Mouse (Mus musculus): ENCODE data around the gene Banp.

Banp gene

DNA sequence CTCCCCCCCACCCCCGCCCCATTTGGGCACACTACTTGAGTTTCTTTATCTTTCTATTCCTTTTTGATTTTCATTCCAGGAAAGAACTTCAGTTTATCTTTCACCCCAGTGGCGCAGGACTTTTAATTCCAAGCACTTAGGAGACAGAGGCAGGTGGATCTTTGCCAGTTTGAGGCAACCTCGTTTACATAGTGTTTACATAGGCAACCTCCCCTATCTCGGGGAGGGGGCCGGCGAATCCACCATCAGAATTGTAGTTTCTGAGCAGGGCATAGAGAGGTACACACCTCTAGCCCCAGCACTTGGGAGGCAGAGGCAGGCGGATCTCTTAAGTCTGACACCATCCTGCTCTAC, 2.1 kb downstream of the Banp start:
- peak; percentile 92 for DNase-seq

- peak; percentile 88 for DNase-seq
Observed at GRCm38 (mm10) chr8:121952122-121952521, 2.6 kb downstream of the Banp start.

- peak; percentile 90 for DNase-seq
Observed at GRCm38 (mm10) chr8:121952800-121953199, 3.2 kb downstream of the Banp start.

GRCm38 (mm10) chr8:121953821-121954545, 4.4 kb downstream of the Banp start:
- DNase-seq: no peak

- peak; percentile 90 for DNase-seq
Observed at GRCm38 (mm10) chr8:121954981-121955555, 5.5 kb downstream of the Banp start.

DNA sequence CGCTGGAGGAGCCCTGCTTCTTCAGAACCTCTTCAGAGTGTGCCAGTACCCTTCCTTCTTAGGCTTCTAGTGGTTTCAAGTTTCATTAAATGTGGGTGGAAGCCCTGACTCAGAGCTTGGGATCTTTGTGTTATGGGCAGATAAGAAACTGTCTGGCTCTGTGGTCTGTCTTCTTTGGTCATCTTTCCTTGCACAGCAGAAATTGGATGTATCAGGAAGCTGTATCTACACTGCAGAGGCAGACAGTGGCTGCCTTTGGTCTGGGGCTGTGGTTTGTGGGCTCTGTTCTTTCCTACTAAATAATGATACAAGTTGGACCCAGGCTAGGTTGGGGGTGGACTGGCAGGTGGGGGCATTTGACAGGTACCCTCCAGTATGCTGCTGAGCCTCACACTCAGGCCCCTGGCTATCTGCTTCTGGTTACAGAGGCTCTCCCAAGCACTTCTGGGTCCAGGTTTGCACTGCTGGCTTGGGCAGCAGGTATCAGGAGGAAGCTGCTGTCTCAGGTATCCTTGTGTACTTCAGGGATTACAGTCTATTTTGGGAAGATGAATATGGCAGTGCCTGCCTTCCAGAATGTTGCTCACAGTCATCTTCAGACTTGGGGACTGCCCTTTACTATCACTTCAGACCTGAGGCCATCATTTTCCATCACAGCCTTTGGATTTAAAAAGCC, 6.4 kb downstream of the Banp start:
- DNase-seq: peak; percentile 88

DNA sequence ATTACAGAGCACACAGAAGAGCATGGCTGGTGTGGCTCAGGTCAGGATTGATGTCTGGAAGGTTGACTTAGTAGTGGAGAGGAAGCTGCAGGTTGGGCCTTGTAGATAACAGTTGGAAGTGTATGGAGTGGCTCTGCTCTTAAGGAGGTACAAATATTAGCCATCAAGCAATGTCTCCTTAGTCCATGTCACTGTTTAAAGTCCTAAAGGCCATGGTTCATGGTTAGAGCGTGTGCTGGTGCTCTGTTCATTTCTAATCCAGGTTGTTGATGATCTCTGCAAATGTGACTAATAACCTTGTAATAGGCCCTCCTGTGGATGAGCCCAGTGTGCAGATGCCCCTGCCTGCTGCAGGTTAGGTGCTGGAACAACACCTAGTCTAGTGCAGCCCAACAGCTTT, 8.8 kb downstream of the Banp start:
- DNase-seq: no peak

DNA sequence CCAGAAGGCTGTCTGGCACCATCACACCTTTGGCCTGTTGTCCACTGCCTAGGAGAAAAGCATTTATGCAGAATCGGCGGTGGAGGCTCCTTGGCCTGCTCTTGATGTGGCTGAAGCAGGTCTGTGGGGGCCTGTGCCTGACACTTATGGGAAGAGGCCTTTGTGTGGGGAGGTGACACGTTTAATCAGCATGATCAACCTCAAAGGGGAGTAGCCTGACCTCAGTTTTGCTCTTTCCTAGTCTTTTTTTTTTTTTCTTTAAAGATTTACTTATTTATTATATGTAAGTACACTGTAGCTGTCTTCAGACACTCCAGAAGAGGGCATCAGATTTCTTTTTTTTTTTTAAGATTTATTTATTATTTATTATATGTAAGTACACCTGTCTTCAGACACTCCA, 13.3 kb downstream of the Banp start:
- DNase-seq: no peak

DNA sequence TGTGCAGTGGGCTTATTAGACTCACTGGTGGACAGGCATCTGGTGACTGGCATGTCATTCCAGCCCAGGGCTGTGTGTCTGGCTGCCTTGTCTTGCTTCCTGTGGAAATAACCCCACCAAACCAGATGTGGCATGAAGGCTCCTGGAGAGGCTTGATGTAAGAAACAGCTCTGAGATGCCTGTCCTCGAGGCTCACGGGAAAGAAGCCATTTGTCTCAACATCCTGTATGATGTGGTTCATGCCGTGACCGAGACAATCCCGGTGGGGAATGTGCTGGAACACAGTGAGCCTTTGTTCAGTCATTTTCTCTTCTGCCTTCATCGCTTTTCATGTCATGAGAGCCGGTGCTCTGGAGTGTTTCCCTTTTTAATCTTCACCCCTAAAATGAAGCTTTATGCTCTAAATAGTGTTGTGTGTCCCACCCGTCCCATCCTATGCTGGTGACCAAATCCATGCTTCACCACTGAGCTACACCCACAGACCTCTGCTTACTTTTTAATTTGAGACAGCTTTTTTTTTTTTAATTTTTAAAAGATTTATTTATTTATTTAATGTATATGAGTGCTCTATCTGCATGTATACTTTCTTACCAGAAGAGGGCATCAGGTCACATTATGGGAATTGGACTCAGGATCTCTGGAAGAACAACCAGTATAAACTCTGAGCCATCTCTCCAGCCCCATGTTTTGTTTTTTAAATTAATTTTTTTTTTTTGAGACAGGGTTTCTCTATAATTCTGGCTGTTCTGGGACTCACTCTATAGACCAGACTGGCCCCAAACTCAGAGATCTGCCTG, 15.4 kb downstream of the Banp start:
- peak; percentile 97 for DNase-seq

GRCm38 (mm10) chr8:121966110-121966509, 16.6 kb downstream of the Banp start:
- no peak for DNase-seq

DNA sequence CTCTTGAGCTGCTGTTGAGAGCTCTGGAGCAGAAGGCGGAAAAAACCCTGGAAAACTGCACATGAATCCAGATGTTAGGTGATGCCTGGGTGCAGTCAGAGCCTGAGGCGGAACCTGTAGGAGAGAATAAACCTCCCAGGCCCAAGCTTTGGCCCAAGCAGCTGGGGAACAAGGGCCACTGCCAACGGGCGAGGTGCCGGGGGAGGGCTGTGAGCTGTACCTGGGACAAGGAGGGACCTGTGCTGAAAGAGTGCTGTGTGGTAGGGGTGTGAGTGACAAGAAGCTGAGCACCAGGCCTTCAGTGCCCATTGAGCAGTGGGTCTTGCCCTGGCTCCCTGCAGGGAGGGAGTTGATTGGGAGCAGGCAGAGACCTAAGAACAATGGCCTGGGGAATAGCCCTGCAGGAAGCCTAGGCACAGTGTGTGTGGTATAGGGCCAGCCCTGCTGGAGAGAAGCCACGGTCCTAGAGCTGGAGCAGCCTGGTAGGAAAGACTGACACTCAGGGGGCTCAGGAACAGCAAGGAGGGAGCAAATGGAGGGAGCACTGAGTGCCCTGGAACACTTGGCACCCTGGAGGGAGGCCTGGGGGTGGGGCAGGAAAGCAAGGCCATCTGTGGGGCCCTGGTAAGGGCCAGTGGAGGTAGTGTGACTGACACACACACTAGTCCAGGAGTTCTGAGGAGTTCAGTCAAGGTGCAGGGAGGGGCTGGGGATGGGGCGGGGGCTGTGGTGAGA, 17.3 kb downstream of the Banp start:
- DNase-seq: peak; percentile 92

DNA sequence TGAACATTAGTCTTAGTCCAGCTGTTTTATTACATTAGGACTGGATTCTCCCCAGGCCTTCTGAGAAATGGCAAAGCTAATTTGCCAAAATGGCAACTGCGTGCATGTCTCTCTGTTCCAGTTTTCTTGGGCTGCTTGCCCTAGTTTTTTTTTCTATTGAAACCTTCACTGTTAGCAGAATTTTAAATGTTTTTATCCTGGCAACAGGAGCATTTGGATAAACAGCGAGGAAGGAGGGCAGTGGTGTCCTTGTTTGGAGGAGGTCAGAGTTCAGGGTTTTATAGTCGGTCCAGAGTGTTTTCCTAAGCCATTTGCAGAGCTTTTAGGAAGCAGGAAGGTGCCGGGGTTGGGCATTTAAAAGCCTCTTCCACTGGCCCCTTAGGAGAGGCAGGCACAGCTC, 18.4 kb downstream of the Banp start:
- peak; percentile 91 for DNase-seq

DNA sequence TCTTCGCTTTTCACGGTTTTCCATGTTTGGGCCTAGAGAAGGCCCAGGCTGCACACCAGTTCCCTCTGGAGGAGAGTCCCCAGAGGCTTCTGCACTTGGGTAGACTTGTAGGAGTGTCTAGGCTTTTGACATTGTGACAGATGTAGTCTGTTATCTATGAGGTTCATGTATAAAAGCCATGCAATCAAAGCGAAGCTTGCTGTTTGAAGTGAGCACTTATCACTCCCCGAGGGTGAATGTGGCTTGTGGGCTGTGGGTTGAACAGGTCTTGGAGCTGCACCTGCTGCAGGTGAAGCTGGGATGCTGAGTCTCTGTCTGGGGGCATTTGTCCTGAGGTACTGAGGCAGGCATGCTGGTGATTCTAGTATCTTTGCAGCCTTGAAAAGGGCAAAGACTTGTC, 19.0 kb downstream of the Banp start:
- peak; percentile 88 for DNase-seq

DNA sequence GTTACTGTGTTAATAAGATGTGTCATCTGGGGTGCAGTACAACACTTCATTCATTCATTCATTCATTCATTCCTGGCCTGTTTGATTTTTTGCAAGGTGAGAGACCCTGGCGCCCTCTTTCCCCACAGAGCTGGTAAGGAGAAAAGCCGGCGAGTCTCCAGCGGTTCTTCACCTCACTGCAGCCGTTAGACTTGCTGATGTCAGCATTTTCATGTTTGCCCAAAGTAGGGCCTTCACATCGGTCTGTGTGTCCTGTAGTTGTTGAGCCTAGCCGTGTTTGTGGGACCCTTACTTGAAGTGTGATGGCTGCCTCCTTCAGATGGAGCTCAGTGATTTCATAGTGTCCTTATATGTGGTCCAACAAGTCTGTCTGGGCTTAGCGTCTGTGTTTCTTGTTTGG, 20.7 kb downstream of the Banp start:
- DNase-seq: no peak

DNA sequence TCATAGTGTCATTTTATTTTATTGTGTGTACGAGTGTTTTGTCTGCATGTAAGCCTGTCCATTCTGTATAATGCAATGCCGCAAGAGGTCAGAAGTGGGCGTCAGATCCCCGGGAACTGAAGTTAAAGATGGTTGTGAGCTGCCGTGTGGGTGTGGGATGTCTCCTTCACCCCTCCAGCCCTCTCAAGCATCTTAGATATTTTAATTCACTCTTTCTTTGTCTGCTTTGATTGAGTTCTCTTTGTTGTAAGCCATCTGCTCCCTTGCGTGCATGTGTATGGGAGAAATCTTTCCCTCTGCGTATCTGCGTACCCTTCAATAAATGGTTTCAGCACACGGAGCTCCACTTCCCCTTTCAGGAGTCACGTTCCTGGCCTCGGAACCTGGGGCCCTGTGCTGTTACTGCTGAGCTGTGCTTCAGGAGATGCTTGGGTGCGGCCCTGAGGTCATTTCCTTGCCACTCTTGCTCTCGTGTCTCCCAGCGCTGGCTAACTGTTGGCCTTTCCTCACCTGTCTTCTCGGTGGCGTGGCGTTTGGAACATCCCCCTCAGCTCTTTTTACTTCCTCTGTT, 22.0 kb downstream of the Banp start:
- DNase-seq: no peak

- DNase-seq: no peak
Observed at GRCm38 (mm10) chr8:121973906-121974305, 24.4 kb downstream of the Banp start.

GRCm38 (mm10) chr8:121977819-121978590, 28.5 kb downstream of the Banp start:
- DNase-seq: peak; percentile 89

DNA sequence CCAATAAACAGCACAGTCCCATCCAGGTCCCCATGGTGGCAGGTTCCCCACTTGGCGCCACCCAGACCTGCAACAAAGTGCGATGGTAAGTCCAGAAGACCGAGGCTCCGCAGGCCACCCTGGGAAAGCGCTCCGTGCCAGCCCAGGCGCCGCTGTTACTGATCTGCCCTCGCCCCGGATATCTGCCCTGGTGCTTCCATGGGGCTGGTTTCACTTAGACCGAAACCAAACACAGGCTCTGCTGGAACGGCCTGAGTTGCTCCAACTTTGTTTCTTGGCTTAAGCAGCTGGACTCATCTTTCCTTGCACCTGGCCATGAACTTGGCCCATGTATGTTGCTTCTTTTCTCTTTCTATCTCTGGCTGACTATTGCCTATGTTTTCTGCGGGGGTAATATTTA, 29.1 kb downstream of the Banp start:
- no peak for DNase-seq

DNA sequence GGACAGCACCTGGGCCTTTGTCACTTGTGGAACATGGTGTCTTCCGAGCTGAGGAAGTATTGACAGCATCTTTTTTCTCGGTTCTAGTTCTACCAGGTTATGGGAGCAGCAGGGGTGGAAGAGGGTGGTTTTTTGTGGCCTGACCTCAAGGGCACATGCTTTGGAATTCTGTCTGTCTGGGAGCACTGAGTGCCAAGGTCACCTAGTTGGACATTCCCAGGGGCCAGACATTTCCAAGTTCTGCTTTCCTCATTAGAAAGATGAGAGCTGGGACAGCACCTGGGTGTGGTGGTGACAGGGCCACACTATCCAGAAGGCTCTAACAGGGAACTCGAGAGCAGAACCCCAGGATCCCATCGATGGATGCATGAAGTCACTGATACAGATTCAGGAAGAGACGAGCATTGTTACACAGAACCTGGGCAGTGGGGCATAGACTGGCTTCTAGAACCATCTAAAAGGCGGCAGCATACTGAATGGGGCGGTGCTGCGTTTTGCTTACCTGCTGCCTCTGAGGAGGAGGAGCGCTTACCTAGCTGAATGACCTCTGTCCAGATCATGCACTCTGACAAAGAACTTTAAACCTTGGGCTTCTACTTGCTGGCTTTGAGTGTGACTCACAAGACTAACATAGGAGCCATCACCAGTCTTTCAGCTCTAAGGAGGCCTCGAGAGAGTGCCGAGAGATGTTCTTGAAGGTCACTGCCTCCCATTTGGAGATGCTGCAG, 31.4 kb downstream of the Banp start:
- no peak for DNase-seq

DNA sequence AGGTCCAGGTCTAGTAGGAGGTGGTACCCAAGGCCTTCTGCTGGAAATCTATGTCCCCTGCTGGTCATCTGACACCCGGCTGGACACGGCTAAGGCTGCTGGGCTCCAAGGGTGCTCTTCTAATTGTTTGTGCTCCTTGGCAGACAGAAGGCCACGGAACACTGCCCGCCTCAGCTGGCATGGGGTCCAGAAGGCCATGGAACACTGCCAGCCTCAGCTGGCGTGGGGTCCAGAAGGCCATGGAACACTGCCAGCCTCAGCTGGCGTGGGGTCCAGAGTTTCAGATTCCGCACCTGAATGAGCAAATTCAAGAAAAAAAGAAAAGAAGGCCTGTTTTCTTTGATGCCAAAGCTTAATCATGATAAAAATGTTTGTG, 32.0 kb downstream of the Banp start:
- no peak for DNase-seq

- no peak for DNase-seq
Observed at GRCm38 (mm10) chr8:121985673-121986072, 36.1 kb downstream of the Banp start.
